Mouse (Mus musculus) cerebellum, adult 2 months (tissue): ENCODE measurements at regions not wholly inside any gene's neighbourhood (a gene's known extent, or its start where the extent isn't known, plus 50 kb on each side); places are given as distances from the start of the nearest gene placed in this dataset.

ENCODE experiments used
- DNase-seq, 2 experiments: peaks; one replicate each; pipeline ENCODE4 v3.0.0; 2021
- H3K27ac ChIP-seq: fragments of 200-500 bp; 2 replicates; pipeline ENCODE4 v1.5.1; 2012; ENCODE audit warnings: low read length, control low read depth, inconsistent platforms; ENCODE audit not compliant: insufficient read depth
- H3K27me3 ChIP-seq: fragments of 200-500 bp; 2 replicates; pipeline ENCODE4 v1.6.1; 2012; ENCODE audit warnings: inconsistent platforms, mild to moderate bottlenecking, low read length, moderate library complexity; ENCODE audit not compliant: control insufficient read depth, insufficient read depth
- H3K4me1 ChIP-seq: fragments of 200-500 bp; 2 replicates; pipeline ENCODE4 v1.6.1; 2011; ENCODE audit warnings: low read length; ENCODE audit not compliant: control insufficient read depth, insufficient read depth
- H3K4me3 ChIP-seq: fragments of 200-500 bp; replicated peaks from 2 replicates; pipeline ENCODE3; 2011; ENCODE audit warnings: mild to moderate bottlenecking, low read depth, low read length, control low read depth; ENCODE audit not compliant: insufficient read depth
- CTCF ChIP-seq: fragments of 200-500 bp; IDR thresholded peaks from 2 replicates; pipeline ENCODE4 v1.5.1; 2011; ENCODE audit warnings: low read depth, mild to moderate bottlenecking, control low read depth, low read length, moderate library complexity, borderline replicate concordance; ENCODE audit not compliant: insufficient read depth
- POLR2A ChIP-seq: fragments of 200-500 bp; IDR thresholded peaks from 2 replicates; pipeline ENCODE4 v1.6.1; 2011; ENCODE audit warnings: low read length, control low read depth, borderline replicate concordance; ENCODE audit not compliant: insufficient read depth
- WGBS: fragments of 180-500 bp; shearing (Covaris S2); methylation state at CpG from one replicate; pipeline ENCODE4 v1.1.7; 2018; 5-methylcytosine and 5-hydroxymethylcytosine counted together

- no peak for TF ChIP-seq POLR2A
- TF ChIP-seq CTCF, result no peak
- DNase-seq, result no peak
- 34% methylated on average over 15 of the region's 15 CpGs for WGBS
- Histone ChIP-seq H3K27me3 (no peaks in the 10 kb centered on the region), H3K27ac (no peak overlapping the region), H3K4me1 (no peaks in the 10 kb centered on the region), H3K4me3 (no peak overlapping the region)
Observed at GRCm38 (mm10) chr8:107871718-107872117, 70.7 kb upstream of the Zfhx3 start.

- H3K4me1 ChIP-seq, result no peaks in the 10 kb centered on the region
- no peak for TF ChIP-seq POLR2A
- TF ChIP-seq CTCF, result no peak
- no peaks in the 10 kb centered on the region for H3K27me3 ChIP-seq
- H3K27ac ChIP-seq, result no peak overlapping the region
- H3K4me3 ChIP-seq, result no peak overlapping the region
- no peak for DNase-seq
- WGBS, result 39% methylated on average over 11 of the region's 11 CpGs
Observed at GRCm38 (mm10) chr8:107872121-107872520, 70.3 kb upstream of the Zfhx3 start.

DNA sequence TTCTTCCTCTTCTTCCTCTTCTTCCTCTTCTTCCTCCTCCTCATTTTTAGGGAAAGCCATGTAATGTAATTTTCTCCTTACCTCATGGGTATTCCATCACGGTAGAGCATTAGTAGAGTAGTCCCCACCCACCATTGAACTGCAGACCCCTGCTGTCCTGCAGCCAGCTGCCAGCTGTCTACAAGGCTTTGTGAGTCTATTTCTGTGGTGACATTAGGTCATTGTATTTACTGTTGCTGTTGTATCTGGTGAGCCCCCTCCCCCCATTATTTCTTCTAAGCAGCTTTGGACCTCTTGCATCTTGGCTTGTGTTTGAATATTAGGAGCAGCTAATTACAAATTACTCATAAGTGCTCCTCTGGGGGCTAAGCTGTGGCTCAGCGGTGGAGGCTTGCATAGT lies 66.0 kb upstream of the Zfhx3 start:
- 25% methylated on average over 2 of the region's 2 CpGs for WGBS

GRCm38 (mm10) chr8:107881851-107882250 lies 60.6 kb upstream of the Zfhx3 start:
- Histone ChIP-seq H3K4me1 (no peaks in the 10 kb centered on the region; the same call in 1 of the 2 replicates), H3K4me3 (no peak overlapping the region), H3K27ac (no peak overlapping the region), H3K27me3 (no peaks in the 10 kb centered on the region)
- TF ChIP-seq POLR2A (no peak), CTCF (peak; percentile 60)
- 18% methylated on average over 7 of the region's 7 CpGs for WGBS
- DNase-seq, result peak; percentile 21 to 46

More for the DNA sequence above, 66.0 kb upstream of the Zfhx3 start:
- Histone ChIP-seq H3K4me3 (no peak overlapping the region), H3K27me3 (no peaks in the 10 kb centered on the region), H3K4me1 (no peaks in the 10 kb centered on the region), H3K27ac (no peak overlapping the region)
- TF ChIP-seq POLR2A (no peak), CTCF (no peak)
- no peak for DNase-seq

GRCm38 (mm10) chr8:107885547-107885946 lies 56.9 kb upstream of the Zfhx3 start:
- WGBS, result 28% methylated on average over 7 of the region's 7 CpGs
- TF ChIP-seq POLR2A, result no peak
- no peak for TF ChIP-seq CTCF
- H3K4me1 ChIP-seq, result no peaks in the 10 kb centered on the region; the same call in 1 of the 2 replicates
- no peaks in the 10 kb centered on the region; the same call in 1 of the 2 replicates for H3K27me3 ChIP-seq
- no peak overlapping the region for H3K4me3 ChIP-seq
- no peak overlapping the region for H3K27ac ChIP-seq
- DNase-seq, result no peak

GRCm38 (mm10) chr8:107885971-107886370 lies 56.5 kb upstream of the Zfhx3 start:
- H3K27ac ChIP-seq, result no peak overlapping the region
- DNase-seq, result no peak
- no peak overlapping the region for H3K4me3 ChIP-seq
- no peaks in the 10 kb centered on the region; the same call in 1 of the 2 replicates for H3K4me1 ChIP-seq
- 29% methylated on average over 5 of the region's 5 CpGs for WGBS
- H3K27me3 ChIP-seq, result no peaks in the 10 kb centered on the region; the same call in 1 of the 2 replicates
- TF ChIP-seq CTCF (no peak), POLR2A (no peak)

DNA sequence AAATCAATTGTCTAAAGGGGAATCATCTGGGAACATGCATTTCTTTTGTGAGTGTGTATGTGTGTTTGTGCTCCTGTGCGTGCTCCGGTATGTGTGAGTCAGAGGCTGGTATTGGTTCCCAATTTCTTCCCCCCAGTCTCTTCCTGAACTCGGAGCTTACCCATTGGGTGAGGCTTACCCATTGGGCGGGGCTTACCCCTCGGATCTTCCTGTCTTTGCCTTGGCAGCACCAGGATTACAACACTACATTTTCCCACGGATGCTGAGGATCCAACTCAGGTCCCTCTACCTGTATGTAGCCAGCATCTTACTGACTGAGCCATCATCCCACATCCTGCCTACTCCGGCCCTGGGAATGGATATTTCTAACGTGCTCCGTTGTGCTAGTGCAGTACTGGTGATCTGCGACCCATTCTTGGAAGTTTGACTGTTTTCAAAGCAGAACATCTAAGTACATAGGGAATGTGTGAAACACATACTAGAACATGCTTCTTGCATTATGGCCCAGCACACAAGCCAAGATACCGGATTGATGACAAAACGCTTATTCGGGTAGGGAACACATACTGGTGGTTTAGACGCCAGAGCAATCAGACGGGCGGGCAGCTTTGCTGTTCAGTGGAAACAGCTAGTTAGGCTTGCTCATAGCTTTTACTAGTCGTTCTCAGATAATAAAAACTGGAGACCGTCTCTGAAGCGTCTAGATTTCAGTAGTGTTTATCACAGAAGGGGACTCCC lies 55.8 kb upstream of the Zfhx3 start:
- Histone ChIP-seq H3K27ac (no peak overlapping the region), H3K4me1 (no peaks in the 10 kb centered on the region; the same call in 1 of the 2 replicates), H3K27me3 (no peaks in the 10 kb centered on the region; the same call in 1 of the 2 replicates), H3K4me3 (no peak overlapping the region)
- no peak for DNase-seq
- TF ChIP-seq POLR2A (no peak), CTCF (no peak)
- WGBS, result 81% methylated on average over 19 of the region's 19 CpGs

- Histone ChIP-seq H3K27me3 (no peaks in the 10 kb centered on the region; the same call in 1 of the 2 replicates), H3K27ac (no peak overlapping the region), H3K4me3 (no peak overlapping the region), H3K4me1 (no peaks in the 10 kb centered on the region; the same call in 1 of the 2 replicates)
- WGBS, result 59% methylated on average over 10 of the region's 10 CpGs
- TF ChIP-seq POLR2A, result no peak
- TF ChIP-seq CTCF, result no peak
- DNase-seq, result no peak
Observed at GRCm38 (mm10) chr8:107887333-107887732, 55.1 kb upstream of the Zfhx3 start.
